Mouse (Mus musculus) liver, adult 2 months (tissue): ENCODE data around the gene Eme1. TPM values are rescaled to one million over a fixed set of nuclear protein-coding genes. Genes with fewer than 3 reads are reported as not detected.
A peak's percentile ranks its signal among the peaks of the same experiment; 100 is the strongest.

Source experiments
- DNase-seq: peaks from one replicate; pipeline ENCODE4 v3.0.0-alpha.2; 2011; ENCODE audit warnings: low read depth, low spot score; ENCODE audit errors: extremely low read depth
- H3K27ac ChIP-seq: fragments of 200-500 bp; replicated peaks from 2 replicates; pipeline ENCODE4 v1.5.1; 2012; ENCODE audit warnings: low read depth, mild to moderate bottlenecking, control low read depth, inconsistent platforms, low read length; ENCODE audit not compliant: insufficient read depth
- H3K27me3 ChIP-seq: fragments of 200-500 bp; 2 replicates; pipeline ENCODE4 v1.6.1; 2012; ENCODE audit warnings: mild to moderate bottlenecking, moderate library complexity, low read length, inconsistent platforms; ENCODE audit not compliant: control insufficient read depth, insufficient read depth
- H3K36me3 ChIP-seq: fragments of 200-500 bp; 2 replicates; pipeline ENCODE4 v1.6.1; 2012; ENCODE audit warnings: low read length, inconsistent platforms; ENCODE audit not compliant: control insufficient read depth, insufficient read depth
- H3K4me1 ChIP-seq: fragments of 200-500 bp; 2 replicates; pipeline ENCODE4 v1.6.1; 2011; ENCODE audit warnings: low read length; ENCODE audit not compliant: control insufficient read depth, insufficient read depth
- H3K4me3 ChIP-seq: fragments of 200-500 bp; 2 replicates; pipeline ENCODE4 v1.5.1; 2011; ENCODE audit warnings: low read depth, mild to moderate bottlenecking, control low read depth, low read length, moderate library complexity; ENCODE audit not compliant: insufficient read depth
- H3K79me2 ChIP-seq: fragments of 200-500 bp; 2 replicates; pipeline ENCODE4 v1.6.1; 2012; ENCODE audit warnings: inconsistent platforms, mild to moderate bottlenecking, low read length, moderate library complexity; ENCODE audit not compliant: control insufficient read depth, insufficient read depth
- H3K9ac ChIP-seq: fragments of 200-500 bp; 2 replicates; pipeline ENCODE4 v1.6.1; 2012; ENCODE audit warnings: low read depth, mild to moderate bottlenecking, control low read depth, inconsistent platforms, low read length
- CTCF ChIP-seq: fragments of 200-500 bp; IDR thresholded peaks from 2 replicates; pipeline ENCODE4 v1.5.1; 2011; ENCODE audit warnings: low read depth, low read length, control low read depth
- POLR2A ChIP-seq: fragments of 200-500 bp; IDR thresholded peaks from 2 replicates; pipeline ENCODE4 v1.6.1; 2011; ENCODE audit warnings: low read length, control low read depth; ENCODE audit not compliant: insufficient read depth; ENCODE audit errors: extremely low read depth
- WGBS: fragments of 180-500 bp; shearing (Covaris S2); methylation state at CpG from one replicate; pipeline ENCODE4 v1.1.7; 2018; 5-methylcytosine and 5-hydroxymethylcytosine counted together
- polyA plus RNA-seq: library from polyadenylated mRNA; depleted of rRNA; stranded (reverse); fragments of >200 nt; gene quantifications from 2 replicates; pipeline ENCODE4 v1.2.3, GENCODE M21; 2012
- total RNA-seq: library from RNA; depleted of rRNA; stranded (reverse); fragments of >200 nt; gene quantifications from 2 replicates; pipeline ENCODE4 v1.2.3, GENCODE M21; 2014

Eme1 gene
- total and polyA plus RNA-seq, 2 experiments: 0.09 TPM; not detected in 1

DNA sequence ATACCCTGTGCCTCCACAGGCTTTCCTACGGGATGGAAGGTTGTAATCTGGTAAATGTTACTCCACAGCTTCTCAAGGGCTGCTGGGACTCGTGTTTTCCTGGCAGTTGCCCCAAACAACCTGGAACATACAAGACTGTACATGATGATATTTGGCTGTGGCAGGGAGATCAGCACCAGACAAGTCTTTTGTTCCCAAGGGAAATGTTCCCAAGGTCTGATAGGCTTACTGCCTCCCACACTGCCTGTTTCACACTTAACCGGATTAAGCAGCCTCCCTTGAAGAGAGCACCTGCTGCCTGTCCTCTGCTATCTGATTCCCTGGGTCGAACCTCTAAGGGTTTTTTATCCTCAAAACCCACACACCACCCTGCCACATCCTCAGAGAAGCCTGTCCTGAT lies 38.3 kb downstream of the Eme1 start:
- no peak overlapping the region for H3K27ac ChIP-seq
- WGBS: 47% methylated on average over 4 of the region's 4 CpGs

DNA sequence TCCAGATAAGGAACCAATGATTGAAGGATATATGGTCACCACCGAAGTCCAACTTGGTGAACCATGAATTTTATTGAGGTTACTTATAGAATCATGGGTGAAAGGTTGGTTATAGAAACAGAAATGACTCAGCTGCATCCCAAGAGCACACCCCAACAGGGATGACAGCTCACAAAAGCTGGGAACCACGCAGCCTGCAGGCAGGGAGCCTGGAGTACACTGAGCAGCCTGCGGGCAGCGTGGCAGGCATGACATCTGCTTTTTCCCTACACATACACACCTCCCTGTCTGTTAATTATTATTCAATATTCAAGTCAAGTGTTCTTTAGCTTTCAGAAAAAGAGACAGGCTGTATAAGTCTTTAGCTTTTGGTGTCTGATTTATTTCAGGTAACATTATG lies 39.2 kb downstream of the Eme1 start:
- no peaks in the 10 kb centered on the region; the same call in 1 of the 2 replicates for H3K4me1 ChIP-seq
- H3K36me3 ChIP-seq: no peaks in the 10 kb centered on the region
- no peak overlapping the region for H3K9ac ChIP-seq
- H3K27ac ChIP-seq: no peak overlapping the region
- H3K79me2 ChIP-seq: no peaks in the 10 kb centered on the region
- DNase-seq: no peak
- TF ChIP-seq POLR2A (no peak), CTCF (no peak)
- no peaks in the 10 kb centered on the region for H3K27me3 ChIP-seq
- 46% methylated on average over 4 of the region's 4 CpGs for WGBS
- H3K4me3 ChIP-seq: no peak overlapping the region

More for the DNA sequence above, 38.3 kb downstream of the Eme1 start:
- Histone ChIP-seq H3K9ac (no peak overlapping the region), H3K4me3 (no peak overlapping the region), H3K79me2 (no peaks in the 10 kb centered on the region), H3K4me1 (no peaks in the 10 kb centered on the region; the same call in 1 of the 2 replicates), H3K36me3 (no peaks in the 10 kb centered on the region), H3K27me3 (no peaks in the 10 kb centered on the region)
- no peak for DNase-seq
- no peak for TF ChIP-seq CTCF
- no peak for TF ChIP-seq POLR2A

DNA sequence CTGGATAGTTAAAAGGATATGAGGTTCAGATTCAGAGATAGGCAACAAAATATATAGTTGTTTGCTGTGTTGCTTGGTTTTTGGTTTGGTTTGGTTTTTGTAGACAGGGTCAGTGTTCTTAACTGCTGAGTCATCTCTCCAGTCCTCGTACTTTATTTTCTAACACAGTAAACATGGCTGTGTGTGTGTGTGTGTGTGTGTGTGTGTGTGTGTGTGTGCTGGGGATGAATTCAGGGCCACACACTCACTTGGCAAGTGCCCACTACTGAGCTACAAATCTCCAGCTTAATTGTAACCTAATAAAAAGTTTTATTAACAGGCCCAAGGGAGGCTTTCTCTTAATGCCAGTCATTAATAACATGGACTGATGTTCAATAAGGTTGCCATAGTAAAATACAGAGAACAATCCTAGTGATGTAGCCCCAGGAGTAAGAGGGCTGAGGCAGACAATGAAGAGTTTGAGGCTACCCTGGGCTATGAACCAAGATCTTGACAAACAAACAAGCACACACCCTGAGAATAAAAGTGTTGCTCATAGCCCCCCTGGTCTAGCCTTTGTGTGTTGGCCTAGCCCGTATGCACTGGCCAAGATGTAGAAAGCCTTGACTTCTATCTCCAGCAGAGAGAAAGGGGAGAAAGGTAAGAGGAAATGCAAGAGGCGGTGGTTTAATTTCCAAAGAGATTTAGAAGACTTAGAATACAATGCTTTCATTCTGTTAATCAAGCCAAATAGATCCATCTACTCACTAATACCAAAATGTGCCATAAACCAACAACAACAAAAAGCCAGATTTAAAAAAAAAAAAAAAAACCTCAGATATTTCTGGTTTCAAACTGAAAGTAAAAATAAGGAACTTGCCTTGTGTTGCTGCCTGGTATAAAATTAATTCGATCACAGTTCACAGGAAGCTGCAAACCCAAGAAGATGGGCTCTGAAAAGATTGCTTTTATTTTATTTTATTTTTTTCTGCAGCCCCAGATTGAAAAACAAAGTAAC lies 42.7 kb downstream of the Eme1 start:
- 72% methylated on average over 4 of the region's 4 CpGs for WGBS
- no peaks in the 10 kb centered on the region; the same call in 1 of the 2 replicates for H3K4me1 ChIP-seq
- no peaks in the 10 kb centered on the region for H3K27me3 ChIP-seq
- no peak for DNase-seq
- no peak overlapping the region for H3K27ac ChIP-seq
- no peaks in the 10 kb centered on the region for H3K79me2 ChIP-seq
- H3K4me3 ChIP-seq: no peak overlapping the region
- no peak overlapping the region for H3K9ac ChIP-seq
- H3K36me3 ChIP-seq: no peaks in the 10 kb centered on the region
- no peak for TF ChIP-seq POLR2A
- TF ChIP-seq CTCF: no peak

DNA sequence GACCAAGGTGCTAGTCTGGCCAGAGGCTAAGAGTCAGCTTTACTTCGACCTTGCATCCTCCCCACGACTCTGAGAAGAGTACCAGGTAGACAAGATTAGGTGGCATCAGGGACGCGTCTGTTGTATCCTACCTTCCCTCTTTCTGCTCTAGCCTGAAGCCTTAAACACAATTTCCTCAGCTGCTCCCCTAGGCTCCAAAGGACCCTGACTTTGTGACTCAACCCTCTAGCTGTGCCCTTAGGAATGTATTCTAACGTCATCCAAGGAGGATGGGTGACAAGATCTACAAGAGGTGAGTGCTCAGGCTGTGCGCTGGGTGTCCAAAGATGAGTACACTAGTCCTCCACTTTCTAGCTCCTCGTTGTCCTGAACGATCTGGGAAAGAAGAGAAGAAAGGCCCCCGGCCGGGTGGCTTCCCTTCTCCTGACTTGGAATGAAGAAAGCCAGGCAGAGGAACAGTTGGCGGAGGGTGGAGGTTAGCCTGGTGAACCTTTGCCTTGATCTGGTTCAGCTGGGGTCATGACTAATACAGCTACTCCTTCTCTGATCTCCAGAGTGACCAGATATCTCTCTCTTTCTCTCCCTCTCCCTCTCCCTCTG lies 51.3 kb downstream of the Eme1 start:
- peak overlapping the region; percentile 36 for H3K9ac ChIP-seq
- peak overlapping the region; percentile 77 for H3K27ac ChIP-seq
- peaks cover 9% of the 10 kb centered on the region; the same call in 1 of the 2 replicates for H3K79me2 ChIP-seq
- TF ChIP-seq CTCF (no peak), POLR2A (no peak)
- WGBS: 42% methylated on average over 11 of the region's 11 CpGs
- peak overlapping the region; percentile 94 for H3K4me3 ChIP-seq
- H3K4me1 ChIP-seq: peaks cover 23% of the 10 kb centered on the region
- DNase-seq: peak; percentile 74
- H3K36me3 ChIP-seq: no peaks in the 10 kb centered on the region
- H3K27me3 ChIP-seq: no peaks in the 10 kb centered on the region

DNA sequence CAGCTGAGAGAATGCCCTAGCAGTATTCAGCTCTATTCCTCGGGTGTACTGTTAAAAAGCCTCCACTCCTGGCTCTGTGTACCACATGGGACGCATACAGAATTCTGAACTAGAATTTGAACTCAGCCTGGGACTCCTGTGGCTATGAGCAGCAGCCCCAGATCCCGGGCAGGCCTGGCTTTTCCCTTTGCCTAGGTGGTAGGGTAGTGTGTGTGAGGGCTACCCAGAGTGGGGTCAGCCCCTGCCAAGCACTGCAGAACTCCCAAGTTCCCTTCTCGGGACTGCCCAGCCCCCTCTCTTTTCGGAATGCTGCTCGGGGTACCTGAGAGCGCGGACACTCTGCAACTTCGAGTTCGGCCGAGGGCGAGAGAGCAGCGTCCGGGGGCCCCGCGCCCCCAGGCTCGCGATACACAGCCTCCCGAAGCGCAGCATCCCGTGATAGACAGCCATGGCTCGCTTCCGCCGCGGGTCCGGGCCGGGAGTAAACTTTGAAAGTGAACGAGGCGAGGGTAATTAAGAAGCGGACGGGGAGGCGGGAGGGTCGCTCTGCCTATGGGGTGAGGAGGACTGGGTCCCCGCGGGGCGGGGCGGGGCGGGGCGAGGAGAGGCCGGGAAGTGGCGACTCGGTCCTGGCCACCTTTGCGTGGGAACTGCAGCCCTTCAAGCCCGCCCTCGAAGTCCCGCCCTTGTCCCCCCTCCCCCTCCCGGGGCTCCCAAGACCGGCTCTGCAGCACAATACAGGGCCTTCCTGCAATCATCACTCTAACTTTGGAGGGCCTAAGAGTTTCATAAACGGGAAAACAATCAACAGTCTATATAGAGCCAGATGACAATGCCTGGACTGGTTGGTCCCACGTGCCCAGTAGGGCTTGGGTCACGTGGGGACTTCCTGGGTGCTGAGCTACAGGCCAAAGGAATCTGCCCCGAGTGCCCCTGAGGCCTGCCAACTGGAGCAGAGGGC lies 52.2 kb downstream of the Eme1 start, which contains the start of gene Acsf2:
Gene Acsf2, minus strand, starts transcription at position 551 of the 961 bp plus-strand sequence.
- Histone ChIP-seq H3K4me1 (peaks cover 25% of the 10 kb centered on the region), H3K9ac (peak within 1 kb of the TSS; percentile 97), H3K79me2 (peaks cover 12% of the 10 kb centered on the region; the same call in 1 of the 2 replicates), H3K27ac (peak within 1 kb of the TSS; percentile 93), H3K4me3 (peak within 1 kb of the TSS; percentile 94), H3K36me3 (no peaks in the 10 kb centered on the region; the same call in 1 of the 2 replicates), H3K27me3 (no peaks in the 10 kb centered on the region)
- TF ChIP-seq CTCF (no peak), POLR2A (peak; percentile 65)
- DNase-seq: peak; percentile 87
- 1% methylated on average over 52 of the region's 52 CpGs for WGBS
